Mouse (Mus musculus): ENCODE data around the gene Pianp. TPM values are rescaled to one million over a fixed set of nuclear protein-coding genes. Genes with fewer than 3 reads are reported as not detected.
A peak's percentile ranks its signal among the peaks of the same experiment; 100 is the strongest.

Gene Pianp
- polyA plus RNA-seq, 1 experiment from 2014 or later, result 0.15 TPM

DNA sequence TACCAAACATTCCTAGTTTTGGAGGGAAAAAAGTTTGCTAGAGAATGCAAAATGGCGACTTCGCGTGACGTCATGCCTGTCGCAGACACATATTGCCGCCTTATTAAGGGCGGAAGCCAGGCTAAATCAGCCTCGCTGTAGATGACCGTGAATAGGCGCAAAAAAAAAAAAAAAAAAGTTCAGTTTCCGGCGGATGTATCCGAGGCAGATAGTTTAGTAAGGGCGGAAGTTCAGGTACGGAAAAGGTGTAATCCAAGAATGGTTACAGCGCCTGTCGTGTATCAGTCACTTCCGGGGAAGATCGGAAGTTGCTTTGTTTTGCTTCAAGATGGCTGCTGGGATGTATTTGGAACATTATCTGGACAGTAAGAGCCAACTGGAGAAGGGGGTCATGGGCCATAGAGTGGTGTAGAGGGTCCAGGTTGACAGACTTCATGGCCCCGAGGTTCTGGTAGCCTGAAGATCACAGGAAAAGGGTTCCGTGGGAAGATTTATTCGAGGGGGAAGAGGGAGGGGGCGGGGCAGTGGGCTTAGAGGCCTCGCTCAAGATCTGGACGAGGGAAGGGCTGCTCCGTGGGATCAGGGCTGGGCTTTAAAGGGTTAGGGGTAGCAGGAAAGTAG is 43.1 kb downstream of the Pianp start, which contains the start of gene Ing4:
TSS of gene Ing4 (plus strand) at position 228 of the 621 bp plus-strand sequence.
- TF ChIP-seq CTCF (IDR thresholded peaks at IDR 0.05; ENCODE audit: low read depth), result no peak
- TF ChIP-seq EP300 (IDR thresholded peaks at IDR 0.05; ENCODE audit: low read depth), result peak; percentile 88

GRCm38 (mm10) chr6:125040221-125040620 is 43.7 kb downstream of the Pianp start:
- DNase-seq (no peak), ATAC-seq (no peak)
- Histone ChIP-seq H3K4me3 (ENCODE audit: low read depth, low read length) (peak overlapping the region; percentile 79), H3K9ac (replicated peaks) (peak overlapping the region; percentile 74), H3K4me2 (ENCODE audit: low read depth, low read length) (peak overlapping the region; percentile 91), H3K36me3 (replicated peaks; ENCODE audit: insufficient read depth, low read length) (peaks cover 29% of the 10 kb centered on the region), H3K4me1 (ENCODE audit: insufficient read depth) (peaks cover 26% of the 10 kb centered on the region), H3K27me3 (ENCODE audit: insufficient read depth, low read length) (no peaks in the 10 kb centered on the region), H3K27ac (ENCODE audit: low read depth) (peak overlapping the region; percentile 74), H3K9me3 (ENCODE audit: low read length) (no peaks in the 10 kb centered on the region)
- WGBS (ENCODE audit: insufficient replicate concordance), result 4% methylated on average over 7 of the region's 7 CpGs
- TF ChIP-seq CTCF (IDR thresholded peaks at IDR 0.05; ENCODE audit: low read depth) (no peak), EP300 (IDR thresholded peaks at IDR 0.05; ENCODE audit: low read depth) (no peak)

More for the DNA sequence above, 43.1 kb downstream of the Pianp start, which contains the start of gene Ing4:
- no peaks in the 10 kb centered on the region for H3K27me3 ChIP-seq (ENCODE audit: insufficient read depth, low read length)
- peak; percentile 90 for DNase-seq
- peak within 1 kb of the TSS; percentile 74 for H3K9ac ChIP-seq (replicated peaks)
- peak within 1 kb of the TSS; percentile 74 for H3K27ac ChIP-seq (ENCODE audit: low read depth)
- peaks cover 29% of the 10 kb centered on the region for H3K36me3 ChIP-seq (replicated peaks; ENCODE audit: insufficient read depth, low read length)
- H3K4me3 ChIP-seq (ENCODE audit: low read depth, low read length), result peak within 1 kb of the TSS; percentile 79
- no peaks in the 10 kb centered on the region for H3K9me3 ChIP-seq (ENCODE audit: low read length)
- peak within 1 kb of the TSS; percentile 91 for H3K4me2 ChIP-seq (ENCODE audit: low read depth, low read length)
- 0% methylated on average over 26 of the region's 26 CpGs for WGBS (ENCODE audit: insufficient replicate concordance)
- peaks cover 26% of the 10 kb centered on the region for H3K4me1 ChIP-seq (ENCODE audit: insufficient read depth)
- ATAC-seq, result peak; percentile 98

DNA sequence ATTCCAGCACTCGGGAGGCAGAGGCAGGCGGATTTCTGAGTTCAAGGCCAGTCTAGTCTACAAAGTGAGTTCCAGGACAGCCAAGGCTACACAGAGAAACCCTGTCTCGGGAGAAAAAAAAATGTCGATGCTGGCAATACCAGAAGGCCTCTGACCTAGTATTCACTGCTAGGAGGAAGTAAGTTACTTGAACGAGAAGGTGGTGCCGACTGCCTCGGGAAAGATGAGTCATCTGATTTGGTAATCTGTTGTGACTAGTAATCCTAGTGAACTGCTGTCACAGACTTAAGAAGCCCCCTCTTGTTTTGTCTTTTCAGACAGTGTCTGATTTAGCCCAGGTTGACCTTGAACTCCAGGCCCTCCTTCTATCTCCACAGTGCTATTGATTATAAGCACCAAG is 44.6 kb downstream of the Pianp start:
- TF ChIP-seq CTCF (IDR thresholded peaks at IDR 0.05; ENCODE audit: low read depth) (no peak), EP300 (IDR thresholded peaks at IDR 0.05; ENCODE audit: low read depth) (no peak)
- no peak overlapping the region for H3K4me3 ChIP-seq (ENCODE audit: low read depth, low read length)
- H3K27ac ChIP-seq (ENCODE audit: low read depth), result peak overlapping the region; percentile 45
- peak overlapping the region; percentile 91; the same call in 1 of the 2 replicates for H3K4me2 ChIP-seq (ENCODE audit: low read depth, low read length)
- H3K9me3 ChIP-seq (ENCODE audit: low read length), result no peaks in the 10 kb centered on the region
- H3K4me1 ChIP-seq (ENCODE audit: insufficient read depth), result peaks cover 26% of the 10 kb centered on the region
- H3K9ac ChIP-seq (replicated peaks), result no peak overlapping the region
- ATAC-seq (no peak), DNase-seq (no peak)
- 44% methylated on average over 7 of the region's 7 CpGs for WGBS (ENCODE audit: insufficient replicate concordance)
- H3K27me3 ChIP-seq (ENCODE audit: insufficient read depth, low read length), result no peaks in the 10 kb centered on the region
- H3K36me3 ChIP-seq (replicated peaks; ENCODE audit: insufficient read depth, low read length), result peaks cover 26% of the 10 kb centered on the region

DNA sequence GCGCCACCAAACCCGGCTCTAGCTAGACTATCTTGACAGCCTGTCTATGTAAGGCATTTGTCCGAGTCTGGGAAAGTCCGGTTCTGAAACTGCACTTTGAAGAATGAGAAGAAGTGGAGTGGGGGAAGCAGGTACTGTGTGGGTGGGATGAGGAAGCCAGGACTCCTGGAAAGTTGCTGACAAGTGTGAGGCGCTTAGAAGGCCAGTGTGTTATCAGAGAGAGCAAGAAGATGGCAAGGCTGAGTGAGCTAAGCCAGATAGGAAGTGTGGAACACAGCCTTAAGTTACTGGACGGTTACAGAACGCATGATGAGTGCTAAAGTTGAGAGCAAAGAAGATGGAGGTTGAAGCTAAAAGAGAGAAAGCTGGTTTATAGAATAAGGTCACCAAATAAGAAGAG is 45.6 kb downstream of the Pianp start:
- DNase-seq (no peak), ATAC-seq (no peak)
- H3K9me3 ChIP-seq (ENCODE audit: low read length), result no peaks in the 10 kb centered on the region
- 70% methylated on average over 7 of the region's 7 CpGs for WGBS (ENCODE audit: insufficient replicate concordance)
- peaks cover 26% of the 10 kb centered on the region for H3K4me1 ChIP-seq (ENCODE audit: insufficient read depth)
- no peak for TF ChIP-seq EP300 (IDR thresholded peaks at IDR 0.05; ENCODE audit: low read depth)
- no peak for TF ChIP-seq CTCF (IDR thresholded peaks at IDR 0.05; ENCODE audit: low read depth)
- no peak overlapping the region for H3K4me2 ChIP-seq (ENCODE audit: low read depth, low read length)
- no peak overlapping the region for H3K4me3 ChIP-seq (ENCODE audit: low read depth, low read length)
- no peaks in the 10 kb centered on the region for H3K27me3 ChIP-seq (ENCODE audit: insufficient read depth, low read length)
- H3K9ac ChIP-seq (replicated peaks), result no peak overlapping the region
- H3K36me3 ChIP-seq (replicated peaks; ENCODE audit: insufficient read depth, low read length), result peaks cover 34% of the 10 kb centered on the region
- H3K27ac ChIP-seq (ENCODE audit: low read depth), result no peak overlapping the region

- Histone ChIP-seq H3K9me3 (ENCODE audit: low read length) (no peaks in the 10 kb centered on the region), H3K4me1 (ENCODE audit: insufficient read depth) (peaks cover 3% of the 10 kb centered on the region; the same call in 1 of the 2 replicates), H3K4me3 (ENCODE audit: low read depth, low read length) (no peak overlapping the region), H3K36me3 (replicated peaks; ENCODE audit: insufficient read depth, low read length) (peaks cover 65% of the 10 kb centered on the region), H3K27me3 (ENCODE audit: insufficient read depth, low read length) (no peaks in the 10 kb centered on the region), H3K27ac (ENCODE audit: low read depth) (no peak overlapping the region), H3K9ac (replicated peaks) (no peak overlapping the region), H3K4me2 (ENCODE audit: low read depth, low read length) (no peak overlapping the region)
- WGBS (ENCODE audit: insufficient replicate concordance), result 36% methylated on average over 5 of the region's 5 CpGs
- DNase-seq, result peak; percentile 85
- peak; percentile 96 for TF ChIP-seq CTCF (IDR thresholded peaks at IDR 0.05; ENCODE audit: low read depth)
- TF ChIP-seq EP300 (IDR thresholded peaks at IDR 0.05; ENCODE audit: low read depth), result no peak
- peak; percentile 59 for ATAC-seq
These were observed 50.2 kb downstream of the Pianp start for GRCm38 (mm10) chr6:125046691-125047090.

GRCm38 (mm10) chr6:125049678-125050077 is 53.2 kb downstream of the Pianp start, which contains the start of gene Acrbp:
Gene Acrbp, plus strand, starts transcription at chr6:125049689.
- ATAC-seq, result no peak
- H3K4me1 ChIP-seq (ENCODE audit: insufficient read depth), result no peaks in the 10 kb centered on the region
- no peaks in the 10 kb centered on the region for H3K9me3 ChIP-seq (ENCODE audit: low read length)
- peaks cover 64% of the 10 kb centered on the region for H3K36me3 ChIP-seq (replicated peaks; ENCODE audit: insufficient read depth, low read length)
- TF ChIP-seq EP300 (IDR thresholded peaks at IDR 0.05; ENCODE audit: low read depth), result no peak
- TF ChIP-seq CTCF (IDR thresholded peaks at IDR 0.05; ENCODE audit: low read depth), result no peak
- H3K27ac ChIP-seq (ENCODE audit: low read depth), result no peak within 1 kb of the TSS
- 66% methylated on average over 20 of the region's 20 CpGs for WGBS (ENCODE audit: insufficient replicate concordance)
- H3K27me3 ChIP-seq (ENCODE audit: insufficient read depth, low read length), result no peaks in the 10 kb centered on the region
- no peak within 1 kb of the TSS for H3K9ac ChIP-seq (replicated peaks)
- H3K4me2 ChIP-seq (ENCODE audit: low read depth, low read length), result no peak within 1 kb of the TSS
- no peak within 1 kb of the TSS for H3K4me3 ChIP-seq (ENCODE audit: low read depth, low read length)
- DNase-seq, result no peak

Measured in liver, postnatal 0 days (tissue).